Mouse (Mus musculus): ENCODE results near the gene Lpin2.
A peak's percentile ranks its signal among the peaks of the same experiment; 100 is the strongest.

The Lpin2 gene

DNA sequence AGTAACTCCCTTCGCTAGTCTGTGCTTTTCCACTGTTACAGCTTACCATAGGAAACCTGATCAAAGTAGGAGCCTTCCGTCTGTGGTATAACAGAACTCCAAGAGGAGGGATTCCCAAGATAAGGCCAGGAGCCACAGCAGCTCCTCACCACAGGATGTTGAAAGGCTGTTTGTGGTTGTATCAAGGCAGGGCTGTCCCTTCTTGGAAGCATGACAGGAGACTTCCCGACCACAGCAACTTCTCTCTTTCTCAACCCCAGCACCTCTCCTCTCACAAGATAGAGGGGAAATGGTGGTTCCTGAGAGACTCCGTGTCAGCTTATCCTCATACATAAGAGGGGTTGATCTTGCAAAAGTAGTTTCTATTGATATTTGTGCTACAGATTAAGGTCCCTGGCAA is 82.4 kb downstream of the Lpin2 start:
- DNase-seq (ENCODE audit: low spot score in 2 of 2) = no peak

DNA sequence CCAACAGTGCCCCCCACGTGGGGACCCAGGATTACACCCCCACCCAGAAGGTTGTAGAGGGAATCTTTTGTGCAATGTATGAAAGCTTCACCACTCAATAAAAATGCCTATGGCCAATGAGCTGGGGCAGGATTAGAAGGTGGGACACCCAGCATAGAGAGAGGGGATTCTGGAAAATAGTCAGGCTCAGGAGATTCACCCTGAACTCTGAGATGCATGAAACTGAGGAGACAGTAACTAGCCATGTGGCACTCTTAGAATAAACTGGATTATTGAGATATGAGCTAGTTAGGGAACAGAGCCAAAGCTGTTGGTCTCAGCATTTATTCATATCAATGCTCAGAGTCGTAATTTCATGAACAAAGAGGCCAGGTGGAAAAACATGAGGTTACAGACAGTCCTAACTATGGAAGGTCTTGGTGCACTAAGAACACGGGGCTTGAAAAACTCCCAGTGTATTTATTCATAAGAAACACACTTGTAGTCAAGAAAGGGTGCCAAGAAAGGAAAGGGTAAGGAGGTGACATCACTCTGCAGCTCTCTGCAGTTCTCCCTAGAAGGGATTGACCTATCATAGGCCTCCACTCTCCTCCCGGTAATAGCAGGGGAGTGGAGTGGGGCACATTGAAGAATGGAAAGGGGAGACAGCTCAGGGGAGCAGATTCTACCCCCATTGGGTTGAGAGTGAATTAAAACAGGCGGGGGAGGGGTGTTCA is 83.1 kb downstream of the Lpin2 start:
- DNase-seq (ENCODE audit: low spot score in 2 of 2) = no peak

DNA sequence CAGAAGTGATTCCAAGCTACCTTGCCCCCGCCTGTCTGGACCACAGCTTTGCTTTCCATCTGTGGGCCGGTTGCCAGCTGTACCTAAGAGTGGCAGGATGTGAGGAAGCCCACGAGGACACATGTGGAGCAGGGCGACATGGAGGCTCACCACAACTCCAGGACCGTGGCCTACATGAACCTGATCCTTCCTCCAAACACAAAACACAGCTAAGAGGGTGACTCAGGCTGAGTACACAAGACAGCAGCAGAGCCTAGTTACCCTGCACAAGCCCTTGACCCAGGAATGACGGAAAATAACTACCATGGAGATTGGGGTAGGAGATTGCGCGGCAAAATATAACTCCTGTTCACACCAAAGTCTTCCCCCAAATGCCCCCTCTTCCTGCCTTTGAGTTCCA is 85.0 kb downstream of the Lpin2 start:
- DNase-seq (ENCODE audit: low spot score in 2 of 2) = no peak

DNA sequence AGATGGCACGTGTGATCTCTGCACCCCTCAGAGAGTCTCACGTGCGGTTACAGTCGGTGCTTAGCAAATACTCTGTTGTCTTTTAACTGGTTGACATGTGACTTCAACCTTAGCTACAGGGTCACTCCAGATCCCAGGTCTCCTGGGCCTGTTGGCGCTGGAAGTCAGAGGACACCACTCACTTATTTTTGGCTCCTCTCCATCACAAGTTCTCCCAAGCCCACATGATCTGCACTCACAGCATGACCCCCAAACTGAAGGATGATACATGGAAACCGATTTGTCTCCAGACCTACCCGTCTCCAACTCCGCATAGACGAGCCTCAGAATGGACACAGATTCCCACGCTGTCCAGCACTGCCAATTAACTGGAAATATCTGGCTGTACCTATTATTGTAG is 85.8 kb downstream of the Lpin2 start:
- DNase-seq (ENCODE audit: low spot score in 2 of 2) = no peak

DNA sequence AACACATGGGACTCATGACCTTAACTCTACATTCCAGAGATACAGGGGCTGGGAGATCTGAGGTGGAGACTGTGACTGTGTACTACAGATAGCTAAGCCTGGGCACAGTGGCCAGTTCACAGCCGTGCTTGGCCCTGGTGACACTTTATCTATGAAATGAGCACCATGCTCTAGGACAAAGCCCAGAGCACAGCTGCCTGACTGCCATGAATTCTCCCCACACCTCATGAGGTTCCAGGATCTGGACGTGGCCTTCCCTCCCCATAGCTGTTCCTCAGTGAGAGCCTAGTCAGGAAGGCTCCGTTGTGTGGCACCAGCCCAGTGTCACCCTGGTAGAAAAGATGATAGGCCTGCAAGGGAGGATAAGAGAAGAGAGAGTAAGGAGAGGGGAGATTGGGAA is 86.2 kb downstream of the Lpin2 start:
- DNase-seq (ENCODE audit: low spot score in 2 of 2) = no peak

DNA sequence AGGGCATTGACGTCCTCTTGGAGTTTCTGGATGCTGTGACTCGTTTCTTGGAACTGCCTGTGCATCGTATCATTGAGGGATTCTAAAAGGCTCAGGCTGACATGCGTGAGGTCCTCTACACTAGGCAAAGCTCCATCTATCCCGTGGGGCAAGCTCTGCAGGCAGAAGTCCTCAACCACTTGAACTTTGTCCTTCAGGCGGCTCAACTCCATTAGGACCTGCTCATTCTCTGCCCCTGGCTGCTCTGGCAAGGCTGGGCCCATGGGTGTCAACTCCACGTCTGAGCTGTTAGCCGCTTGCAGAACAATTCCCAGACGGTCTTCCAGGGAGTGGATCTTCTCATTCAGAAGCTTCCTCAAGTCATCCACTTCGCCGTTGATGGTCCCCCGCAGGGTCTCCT is 91.5 kb downstream of the Lpin2 start:
- DNase-seq (ENCODE audit: low spot score in 2 of 2) = no peak

DNA sequence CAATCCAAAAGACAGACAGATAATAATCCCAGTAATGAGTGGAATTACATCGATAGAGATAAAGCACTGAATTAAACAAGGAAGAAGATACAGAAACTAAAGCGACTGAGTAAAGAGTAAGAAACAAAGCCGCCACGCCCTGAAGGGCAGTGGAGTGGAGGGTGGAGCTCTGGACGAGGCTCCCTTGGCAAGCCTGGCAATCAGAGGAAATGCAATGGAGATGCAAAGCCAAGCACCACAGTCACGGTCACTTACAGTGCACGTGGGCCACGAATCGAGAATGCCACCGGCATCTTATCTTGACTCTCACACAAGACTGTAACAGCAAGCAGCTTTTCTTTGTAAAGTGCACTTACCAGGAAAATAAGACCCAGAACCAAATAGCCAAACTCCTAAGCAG is 94.4 kb downstream of the Lpin2 start:
- DNase-seq (ENCODE audit: low spot score in 2 of 2) = no peak

DNA sequence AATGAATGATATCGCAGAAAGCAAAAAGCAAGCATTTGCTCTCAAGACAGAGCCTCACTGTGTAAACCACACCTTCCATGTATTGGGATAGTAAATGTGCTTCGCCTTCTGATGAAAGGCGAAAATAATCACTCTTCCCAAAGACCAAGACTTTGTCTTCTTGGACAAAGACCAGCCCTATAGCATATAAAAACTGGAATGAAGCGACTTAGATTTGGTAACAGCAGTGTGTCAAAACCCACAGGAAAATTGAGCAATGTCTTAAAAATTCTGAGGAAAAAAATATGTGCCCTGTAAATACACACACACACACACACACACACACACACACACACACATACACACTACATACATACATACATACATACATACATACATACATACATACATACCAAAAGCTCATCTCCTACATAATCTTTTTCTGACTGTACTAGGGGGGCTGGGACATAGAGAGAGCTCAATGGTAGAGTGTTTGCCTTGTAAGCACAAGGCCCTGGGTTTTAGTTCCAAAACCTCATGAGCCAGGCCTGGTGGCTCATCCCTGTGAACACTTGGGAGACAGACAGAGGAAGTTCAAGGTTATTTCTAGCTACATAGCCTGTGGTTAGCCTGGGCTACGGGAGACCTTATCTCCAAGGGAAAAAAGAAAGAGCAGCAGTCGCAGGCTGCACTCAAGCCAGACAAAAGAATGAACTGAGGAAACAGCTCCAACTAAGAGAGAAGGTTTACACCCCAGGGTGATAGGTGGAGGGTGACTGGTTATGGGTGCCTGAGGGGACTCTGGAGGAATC is 95.5 kb downstream of the Lpin2 start:
- DNase-seq (ENCODE audit: low spot score in 2 of 2) = no peak

DNA sequence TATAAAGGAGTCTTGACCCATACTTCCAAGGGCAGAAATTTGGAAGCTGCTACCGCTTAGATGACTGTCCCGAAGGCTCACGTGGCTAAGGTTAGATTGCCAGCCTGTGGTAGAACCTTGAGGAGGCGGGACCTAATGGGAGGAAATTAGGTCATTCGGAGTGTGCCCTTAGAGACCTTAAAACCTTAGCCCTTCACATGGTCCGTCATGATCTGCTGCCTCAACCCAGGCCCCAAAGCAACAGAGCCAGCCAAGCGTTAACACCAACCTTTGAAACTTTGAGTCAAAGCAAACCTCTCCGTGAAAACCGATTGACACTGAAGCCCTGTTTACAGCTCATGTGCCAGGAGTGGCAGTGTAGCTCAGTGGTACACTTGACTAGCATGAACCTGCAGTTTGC is 100.4 kb downstream of the Lpin2 start:
- no peak for DNase-seq (ENCODE audit: low spot score in 2 of 2)

DNA sequence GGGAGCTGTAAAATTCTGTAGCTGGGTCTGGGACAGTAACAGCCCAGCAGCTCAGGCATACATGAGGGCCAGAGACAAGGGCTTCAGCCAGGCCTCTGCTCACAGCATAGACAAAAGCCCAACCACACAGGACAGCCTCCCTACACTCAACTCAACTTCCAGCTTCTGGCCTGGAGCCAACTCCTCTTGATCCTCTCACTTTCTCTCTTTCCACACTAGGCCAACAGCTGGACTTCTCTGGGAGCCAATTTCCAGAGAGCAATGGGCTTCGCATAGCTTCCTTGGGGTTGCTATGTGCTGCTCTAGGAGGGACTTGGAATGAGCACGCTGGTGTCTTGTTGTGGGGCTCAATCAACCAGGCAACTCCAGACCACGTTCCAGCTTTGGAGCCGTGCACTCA is 100.9 kb downstream of the Lpin2 start:
- DNase-seq (ENCODE audit: low spot score in 2 of 2) = peak; percentile 85 to 87

DNA sequence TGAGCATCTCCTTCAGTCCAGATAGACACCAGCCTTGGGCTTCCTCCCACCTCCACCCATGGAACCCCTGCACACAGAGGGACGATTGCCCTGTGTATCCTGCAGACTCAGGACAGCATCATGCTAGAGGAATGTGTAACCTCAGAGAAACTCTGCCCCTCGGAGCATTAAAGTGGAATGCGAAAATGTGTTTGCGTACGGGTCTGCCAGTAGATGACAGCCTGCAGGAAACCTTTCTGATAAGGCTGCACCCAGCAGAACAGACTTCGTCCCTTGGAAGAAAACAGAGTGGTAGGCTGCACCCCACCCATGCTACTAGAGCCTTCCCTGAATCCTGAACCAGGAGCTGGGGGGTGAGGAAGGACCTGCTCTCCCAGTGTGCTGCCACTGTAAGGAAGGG is 102.5 kb downstream of the Lpin2 start:
- DNase-seq (ENCODE audit: low spot score in 2 of 2) = no peak

DNA sequence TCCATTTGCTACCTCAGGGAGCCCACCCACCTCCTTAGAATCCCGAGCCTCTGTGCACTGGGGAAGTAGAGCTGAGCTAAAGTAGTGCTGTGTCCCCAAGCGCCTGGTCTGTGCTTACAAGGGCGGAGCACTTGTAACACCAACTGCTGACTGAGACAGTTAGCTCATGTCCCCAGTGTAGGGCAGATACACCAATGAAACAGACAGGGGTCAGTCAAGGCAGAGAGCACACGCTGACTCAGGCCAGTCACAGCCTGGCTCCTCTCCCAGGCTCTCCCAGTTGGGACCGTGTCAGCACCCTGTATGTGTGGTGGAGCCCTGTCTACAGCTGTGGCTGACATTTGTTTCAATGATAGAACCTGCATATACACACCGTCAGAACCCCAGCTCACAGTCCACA is 103.6 kb downstream of the Lpin2 start:
- no peak for DNase-seq (ENCODE audit: low spot score in 2 of 2)

DNA sequence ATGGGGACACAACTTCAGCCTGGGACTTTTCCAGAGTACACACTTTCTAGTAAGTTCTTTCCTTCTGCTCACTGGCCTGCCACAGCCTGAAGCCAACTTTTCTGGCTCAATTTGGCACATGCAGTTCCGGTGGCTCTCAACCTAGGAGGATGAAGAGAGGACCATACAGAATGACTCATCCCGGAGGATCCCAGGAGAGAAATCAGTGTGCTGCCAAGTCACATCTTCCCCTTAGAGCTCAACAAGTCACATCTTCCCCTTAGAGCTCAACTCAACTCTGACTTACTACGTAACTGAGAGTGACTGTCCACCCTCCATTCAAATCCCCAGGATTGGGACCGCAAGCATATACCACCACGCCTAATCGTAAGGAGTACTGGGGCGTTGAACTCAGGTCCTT is 105.2 kb downstream of the Lpin2 start:
- DNase-seq (ENCODE audit: low spot score in 2 of 2) = no peak

DNA sequence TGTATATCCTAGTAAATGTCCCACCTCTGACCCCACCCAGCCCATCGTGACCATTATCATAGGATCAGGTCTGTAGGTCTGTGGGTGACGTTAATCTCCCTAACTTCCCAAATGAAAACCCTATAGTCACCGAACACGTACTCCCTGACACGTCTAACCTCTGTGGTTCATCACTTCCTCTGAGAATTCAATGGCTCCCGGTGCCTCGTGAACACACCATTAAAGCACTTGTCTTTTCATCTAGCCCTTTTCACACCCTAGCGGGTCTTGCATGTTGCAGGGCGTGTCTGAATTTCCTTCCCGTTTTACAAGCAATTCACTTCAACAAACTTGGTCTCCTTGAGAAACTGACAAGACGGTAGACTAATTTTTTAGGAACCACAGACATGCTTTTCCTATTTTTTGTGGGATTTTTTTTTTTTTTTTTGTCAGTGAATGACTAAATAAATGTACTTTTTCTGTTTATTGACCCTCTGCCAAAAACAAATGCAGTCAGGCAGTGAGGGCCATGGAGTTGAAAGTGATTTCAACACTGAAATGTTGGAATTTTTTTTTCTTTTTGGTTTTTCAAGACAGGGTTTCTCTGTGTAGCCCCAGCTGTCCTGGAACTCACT is 105.9 kb downstream of the Lpin2 start:
- DNase-seq (ENCODE audit: low spot score in 2 of 2) = no peak

DNA sequence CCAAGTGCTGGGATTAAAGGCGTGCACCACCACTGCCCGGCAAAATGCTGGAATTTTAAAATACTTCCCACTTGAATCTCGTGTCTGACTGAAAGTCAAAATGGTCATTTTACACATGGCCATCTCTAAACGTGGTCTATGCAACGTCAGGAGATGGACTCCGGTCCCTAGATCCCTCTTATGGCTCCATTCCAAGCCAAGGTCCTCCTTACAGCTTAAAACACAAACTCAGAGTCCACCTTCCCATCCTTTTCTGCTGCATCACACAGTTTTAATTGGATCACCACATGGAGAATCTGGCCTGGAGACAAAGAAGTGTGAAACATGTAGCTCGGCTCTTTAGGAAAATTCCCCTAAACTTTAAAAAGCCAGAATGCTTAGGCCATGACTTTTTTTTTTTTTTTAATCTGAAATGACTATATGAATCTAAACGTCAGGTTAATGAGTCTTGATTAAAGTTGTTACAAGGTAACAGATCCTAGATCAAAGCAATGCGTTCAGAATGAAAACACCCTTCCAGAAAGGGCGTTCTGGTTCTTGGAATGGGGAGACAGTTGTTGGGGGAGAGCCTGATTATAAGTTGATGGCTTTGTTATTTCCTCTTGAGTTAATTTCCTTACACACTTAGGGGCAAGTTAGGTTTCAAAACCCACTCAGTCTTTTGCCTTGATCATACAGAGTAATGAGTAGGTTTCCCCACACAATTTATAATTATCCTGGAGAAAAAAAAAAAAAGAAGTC is 106.6 kb downstream of the Lpin2 start:
- DNase-seq (ENCODE audit: low spot score in 2 of 2) = no peak

DNA sequence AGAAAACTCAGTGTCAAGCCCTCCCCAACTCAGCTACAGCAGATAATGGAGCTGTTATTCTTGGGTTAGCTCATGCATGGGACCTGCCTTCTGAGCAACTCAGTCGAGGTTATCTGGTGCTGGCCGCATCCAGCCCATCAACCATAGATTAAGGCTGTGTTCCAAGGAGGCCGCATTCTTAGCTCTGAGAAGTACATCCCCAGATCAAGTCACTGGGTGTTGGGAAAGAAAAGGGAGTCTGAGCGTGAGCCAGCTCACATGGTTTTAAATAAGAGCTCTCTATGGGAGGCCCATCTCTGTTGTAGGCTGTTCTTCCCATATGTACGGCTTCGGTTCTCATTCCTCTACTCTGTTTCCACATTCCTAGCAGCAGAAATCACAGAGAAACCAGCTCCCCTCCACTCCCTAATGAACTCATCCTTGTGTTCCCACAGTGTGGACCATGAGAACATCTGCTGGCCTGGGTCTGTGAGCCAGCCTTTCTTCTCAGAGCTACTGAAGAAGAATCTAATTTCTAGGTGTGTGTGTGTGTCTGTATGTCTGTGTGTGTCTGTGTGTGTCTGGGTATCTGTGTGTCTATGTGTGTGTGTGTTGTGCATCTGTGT is 107.3 kb downstream of the Lpin2 start:
- DNase-seq (ENCODE audit: low spot score in 2 of 2) = no peak

DNA sequence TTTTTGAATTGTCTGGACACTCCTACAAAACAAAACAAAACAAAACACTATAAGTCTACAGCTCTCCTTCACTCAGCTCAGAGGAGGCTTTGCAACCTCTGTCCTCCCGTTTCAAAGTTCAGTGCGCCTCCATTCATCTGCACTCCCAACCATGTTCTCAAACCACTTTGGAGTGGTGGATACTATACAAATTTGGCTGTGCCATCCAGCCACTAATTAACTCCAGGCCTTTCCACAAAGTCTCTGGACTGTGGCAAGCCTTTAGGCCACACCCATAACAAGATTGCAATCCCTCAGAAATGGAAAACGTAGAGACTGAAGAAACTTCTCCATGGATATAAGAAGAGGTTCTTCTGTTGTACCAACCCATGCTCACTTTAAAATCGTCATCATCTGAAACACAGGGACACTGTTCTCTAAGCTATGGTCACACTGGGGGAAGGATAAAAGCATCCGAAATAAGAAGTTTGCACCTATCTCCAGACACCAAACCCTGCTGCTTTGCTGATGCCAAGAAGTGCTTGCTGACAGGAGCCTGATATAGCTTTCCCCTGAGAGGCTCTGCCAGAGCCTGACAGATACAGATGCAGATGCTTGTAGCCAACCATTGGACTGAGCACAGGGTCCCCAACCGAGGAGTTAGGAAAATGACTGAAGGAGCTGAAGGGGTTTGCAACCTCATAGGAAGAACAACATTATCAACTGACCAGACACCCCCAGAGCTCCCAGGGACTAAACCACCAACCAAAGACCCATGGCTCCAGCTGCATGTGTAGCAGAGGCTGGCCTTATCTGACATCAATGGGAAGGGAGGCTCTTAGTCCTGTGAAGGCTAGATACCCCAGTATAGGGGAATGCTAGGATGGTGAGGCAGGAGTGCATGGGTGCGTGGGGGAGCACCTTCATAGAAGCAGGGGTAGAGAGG is 108.4 kb downstream of the Lpin2 start:
- DNase-seq (ENCODE audit: low spot score in 2 of 2) = no peak

DNA sequence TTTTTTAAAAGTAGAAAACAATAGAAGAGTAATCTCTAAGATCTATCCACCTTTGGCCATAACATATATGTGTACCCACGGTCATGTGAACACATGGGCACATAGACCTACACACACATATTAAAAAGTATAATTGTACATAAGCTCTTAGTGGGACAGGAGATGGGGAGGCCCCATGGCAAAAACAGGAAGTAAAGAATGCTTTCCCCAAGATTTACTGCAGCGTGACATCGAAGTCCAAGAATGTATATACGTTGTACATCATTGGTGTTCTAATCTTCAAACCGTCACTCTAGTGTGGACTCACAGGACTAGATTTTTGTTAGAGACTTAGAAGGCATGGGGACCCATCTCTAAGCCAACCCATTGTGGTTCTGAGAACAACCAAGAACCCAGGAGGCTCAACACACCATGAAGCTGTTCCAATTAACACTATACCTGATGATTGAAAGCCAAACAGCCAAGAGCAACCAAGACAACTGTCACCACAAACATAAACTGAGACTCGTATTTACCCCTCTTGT is 109.6 kb downstream of the Lpin2 start:
- DNase-seq (ENCODE audit: low spot score in 2 of 2) = no peak

DNA sequence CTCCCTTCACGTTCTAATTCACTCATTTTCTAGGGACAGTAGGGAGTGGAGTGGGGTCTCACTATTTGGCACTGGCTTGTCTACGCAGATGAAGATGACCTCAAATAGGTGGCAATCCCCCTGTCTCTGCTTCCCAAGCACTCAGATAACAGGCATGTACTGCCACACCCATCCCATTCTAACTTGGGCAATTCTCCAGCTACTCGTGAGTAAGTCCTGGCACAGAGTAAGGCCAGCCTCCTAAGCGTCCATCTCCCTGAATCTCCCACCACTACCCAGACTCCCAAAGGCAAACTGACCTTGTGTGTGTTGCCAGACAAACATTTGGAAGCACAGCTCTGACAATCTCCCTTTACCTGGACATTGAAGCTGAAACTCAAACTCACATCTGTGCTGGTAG is 110.5 kb downstream of the Lpin2 start:
- no peak for DNase-seq (ENCODE audit: low spot score in 2 of 2)

DNA sequence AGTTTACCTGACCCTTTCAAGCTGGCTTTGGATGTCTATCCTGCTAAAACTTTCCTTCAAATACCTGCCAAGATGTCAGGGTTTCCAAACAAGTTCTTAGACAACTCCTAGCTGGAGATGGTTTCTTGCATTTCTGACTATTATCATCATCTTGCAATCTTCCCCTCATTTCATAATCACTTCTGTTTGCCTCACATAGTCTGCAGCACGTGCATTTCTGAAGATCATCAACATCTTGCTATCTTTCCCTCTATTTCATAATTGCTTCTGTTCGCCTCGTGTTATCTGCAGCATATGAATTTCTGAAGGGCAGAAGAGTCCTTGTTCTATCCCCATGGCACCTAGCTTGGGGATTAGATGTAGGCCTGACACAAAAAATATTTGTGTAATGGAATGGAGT is 112.2 kb downstream of the Lpin2 start:
- DNase-seq (ENCODE audit: low spot score in 2 of 2) = no peak
